Mouse (Mus musculus) heart, embryonic 14.5 days (tissue): ENCODE data around the gene Ehd4. TPM values are rescaled to one million over a fixed set of nuclear protein-coding genes. Genes with fewer than 3 reads are reported as not detected.

Source experiments
- ATAC-seq: fragments of 200-750 bp; cut with Nextera tagmentation; 2 replicates; pipeline ENCODE4 v1.8.0; 2017; ENCODE audit warnings: low read depth, moderate TSS enrichment; ENCODE audit not compliant: insufficient number of reproducible peaks, insufficient read depth, low FRiP score
- H3K27ac ChIP-seq, 2 experiments: fragments of 200-500 bp in 1 of 2; fragments of 300-500 bp in 1 of 2; sonication (generic) in 1 of 2; replicated peaks in 1 of 2; 2 replicates each; pipeline ENCODE4 v1.5.1; 2012 to 2014; ENCODE audit warnings: low read depth in 2 of 2, low read length in 2 of 2, control low read depth in 1 of 2, mild to moderate bottlenecking in 1 of 2, mixed read lengths in 1 of 2; ENCODE audit not compliant: control insufficient read depth in 1 of 2, insufficient read depth in 1 of 2
- H3K27me3 ChIP-seq: fragments of 300-500 bp; sonication (generic); 2 replicates; pipeline ENCODE4 v1.6.1; 2014; ENCODE audit warnings: mild to moderate bottlenecking, low read length, control low read depth; ENCODE audit not compliant: control insufficient read depth, insufficient read depth
- H3K36me3 ChIP-seq: fragments of 300-500 bp; sonication (generic); 2 replicates; pipeline ENCODE4 v1.6.1; 2014; ENCODE audit warnings: mild to moderate bottlenecking, control low read depth, low read length, mixed read lengths; ENCODE audit not compliant: control insufficient read depth, insufficient read depth
- H3K4me1 ChIP-seq, 2 experiments: fragments of 200-500 bp in 1 of 2; fragments of 300-500 bp in 1 of 2; sonication (generic) in 1 of 2; 2 replicates each; pipeline ENCODE4 v1.6.1; 2012 to 2014; ENCODE audit warnings: low read length in 2 of 2, control low read depth in 1 of 2, mixed read lengths in 1 of 2; ENCODE audit not compliant: control insufficient read depth in 2 of 2, insufficient read depth in 2 of 2
- H3K4me2 ChIP-seq: fragments of 300-500 bp; sonication (generic); 2 replicates; pipeline ENCODE4 v1.6.1; 2014; ENCODE audit warnings: mild to moderate bottlenecking, low read length
- H3K4me3 ChIP-seq, 2 experiments: fragments of 200-500 bp in 1 of 2; fragments of 300-500 bp in 1 of 2; sonication (generic) in 1 of 2; 2 replicates each; pipeline ENCODE4 v1.5.1; 2012 to 2014; ENCODE audit warnings: low read length in 2 of 2, mild to moderate bottlenecking in 2 of 2, control low read depth in 1 of 2, low read depth in 1 of 2, moderate library complexity in 1 of 2; ENCODE audit not compliant: control insufficient read depth in 1 of 2, insufficient read depth in 1 of 2
- H3K9ac ChIP-seq: fragments of 300-500 bp; sonication (generic); 2 replicates; pipeline ENCODE4 v1.6.1; 2014; ENCODE audit warnings: mild to moderate bottlenecking, low read length
- H3K9me3 ChIP-seq: fragments of 300-500 bp; sonication (generic); 2 replicates; pipeline ENCODE4 v1.6.1; 2016; ENCODE audit warnings: low read length, control low read depth; ENCODE audit not compliant: control insufficient read depth
- WGBS: fragments of 180-500 bp; shearing (Covaris S2); extraction: QIAGEN DNeasy Blood & Tissue Kit; methylation state at CpG from one replicate; pipeline ENCODE4 v1.1.7; 2014; 5-methylcytosine and 5-hydroxymethylcytosine counted together
- polyA plus RNA-seq: library from polyadenylated mRNA; unstranded; fragments of >200 nt; fragmentation: Nextera tagmentation; extraction: Ambion mirVana; gene quantifications from 2 replicates; pipeline ENCODE4 v1.2.1, GENCODE M21; 2014

Ehd4 gene
- polyA plus RNA-seq, 1 experiment from 2014 or later: 152 TPM

- H3K27ac ChIP-seq: peak overlapping the region; percentile 31 to 67; a peak in 3 of 4 replicates
- H3K4me1 ChIP-seq: peaks cover 15 to 28% of the 10 kb centered on the region in 2 experiments
- no peak overlapping the region for H3K4me3 ChIP-seq
- H3K27me3 ChIP-seq: no peaks in the 10 kb centered on the region
- 60% methylated on average over 12 of the region's 12 CpGs for WGBS
- H3K9ac ChIP-seq: peak overlapping the region; percentile 1; the same call in 1 of the 2 replicates
- H3K9me3 ChIP-seq: no peaks in the 10 kb centered on the region
- no peak for ATAC-seq
- no peaks in the 10 kb centered on the region for H3K36me3 ChIP-seq
- no peak overlapping the region for H3K4me2 ChIP-seq
Measured at GRCm38 (mm10) chr2:120054771-120055552, 99.4 kb downstream of the Ehd4 start.

GRCm38 (mm10) chr2:120051405-120051804 lies 103.0 kb downstream of the Ehd4 start:
- no peak overlapping the region for H3K4me3 ChIP-seq
- H3K4me2 ChIP-seq: no peak overlapping the region
- no peak overlapping the region for H3K27ac ChIP-seq
- no peak for ATAC-seq
- peaks cover 15 to 25% of the 10 kb centered on the region in 2 experiments for H3K4me1 ChIP-seq
- no peaks in the 10 kb centered on the region for H3K36me3 ChIP-seq
- H3K27me3 ChIP-seq: no peaks in the 10 kb centered on the region
- 53% methylated on average over 6 of the region's 6 CpGs for WGBS
- H3K9me3 ChIP-seq: no peaks in the 10 kb centered on the region
- no peak overlapping the region for H3K9ac ChIP-seq

- Histone ChIP-seq H3K4me1 (peaks cover under 1 to 10% of the 10 kb centered on the region in 2 experiments; a peak in 3 of 4 replicates), H3K9me3 (no peaks in the 10 kb centered on the region), H3K27ac (no peak overlapping the region), H3K27me3 (no peaks in the 10 kb centered on the region), H3K4me3 (no peak overlapping the region), H3K36me3 (no peaks in the 10 kb centered on the region), H3K4me2 (no peak overlapping the region), H3K9ac (no peak overlapping the region)
- peak; percentile 32; the same call in 1 of the 2 replicates for ATAC-seq
- WGBS: 52% methylated on average over 10 of the region's 10 CpGs
Measured at GRCm38 (mm10) chr2:120049632-120050274, 104.7 kb downstream of the Ehd4 start.

- H3K4me3 ChIP-seq: no peak overlapping the region
- 66% methylated on average over 9 of the region's 9 CpGs for WGBS
Measured at GRCm38 (mm10) chr2:120048173-120048572, 106.2 kb downstream of the Ehd4 start.

GRCm38 (mm10) chr2:120046486-120047310 lies 107.7 kb downstream of the Ehd4 start:
- H3K27ac ChIP-seq: no peak overlapping the region
- WGBS: 56% methylated on average over 14 of the region's 14 CpGs
- H3K4me2 ChIP-seq: no peak overlapping the region
- peaks cover 5 to 7% of the 10 kb centered on the region in 2 experiments; a peak in 3 of 4 replicates for H3K4me1 ChIP-seq
- no peaks in the 10 kb centered on the region for H3K9me3 ChIP-seq
- no peaks in the 10 kb centered on the region for H3K27me3 ChIP-seq
- no peak for ATAC-seq
- no peak overlapping the region for H3K4me3 ChIP-seq
- H3K9ac ChIP-seq: no peak overlapping the region
- peaks cover 10% of the 10 kb centered on the region for H3K36me3 ChIP-seq

More at GRCm38 (mm10) chr2:120048173-120048572, 106.2 kb downstream of the Ehd4 start:
- Histone ChIP-seq H3K27me3 (no peaks in the 10 kb centered on the region), H3K36me3 (no peaks in the 10 kb centered on the region), H3K27ac (no peak overlapping the region), H3K9ac (no peak overlapping the region), H3K4me1 (peaks cover 5 to 7% of the 10 kb centered on the region in 2 experiments; a peak in 3 of 4 replicates), H3K4me2 (no peak overlapping the region), H3K9me3 (no peaks in the 10 kb centered on the region)
- ATAC-seq: no peak; the same call in 1 of the 2 replicates

GRCm38 (mm10) chr2:120044676-120045075 lies 109.7 kb downstream of the Ehd4 start:
- no peak for ATAC-seq

GRCm38 (mm10) chr2:120044101-120044603 lies 110.3 kb downstream of the Ehd4 start:
- peak; percentile 46; the same call in 1 of the 2 replicates for ATAC-seq

More at GRCm38 (mm10) chr2:120044676-120045075, 109.7 kb downstream of the Ehd4 start:
- Histone ChIP-seq H3K4me1 (peaks cover 5 to 7% of the 10 kb centered on the region in 2 experiments; a peak in 3 of 4 replicates), H3K27me3 (no peaks in the 10 kb centered on the region), H3K27ac (no peak overlapping the region), H3K4me3 (no peak overlapping the region), H3K9ac (no peak overlapping the region), H3K36me3 (peaks cover 30% of the 10 kb centered on the region), H3K4me2 (no peak overlapping the region), H3K9me3 (no peaks in the 10 kb centered on the region)
- 73% methylated on average over 3 of the region's 3 CpGs for WGBS

More at GRCm38 (mm10) chr2:120044101-120044603, 110.3 kb downstream of the Ehd4 start:
- H3K36me3 ChIP-seq: peaks cover 35% of the 10 kb centered on the region
- no peaks in the 10 kb centered on the region for H3K9me3 ChIP-seq
- H3K27me3 ChIP-seq: no peaks in the 10 kb centered on the region
- H3K27ac ChIP-seq: no peak overlapping the region
- no peak overlapping the region for H3K4me2 ChIP-seq
- H3K9ac ChIP-seq: no peak overlapping the region
- H3K4me3 ChIP-seq: no peak overlapping the region
- 54% methylated on average over 4 of the region's 4 CpGs for WGBS
- peaks cover 5 to 7% of the 10 kb centered on the region in 2 experiments; a peak in 3 of 4 replicates for H3K4me1 ChIP-seq
